Mouse (Mus musculus) forebrain, postnatal 0 days (tissue): Measurements from ENCODE around the gene Slc6a20b. TPM values are rescaled to one million over a fixed set of nuclear protein-coding genes. Genes with fewer than 3 reads are reported as not detected.

Source experiments
- ATAC-seq: fragments of 200-750 bp; cut with Nextera tagmentation; 2 replicates; pipeline ENCODE4 v1.8.0; 2017; ENCODE audit warnings: mild to moderate bottlenecking, moderate library complexity
- DNase-seq: peaks from one replicate; pipeline ENCODE4 v3.0.0-alpha.2; 2015
- H3K27ac ChIP-seq: fragments of 300-500 bp; sonication (generic); 2 replicates; pipeline ENCODE4 v1.5.1; 2014; ENCODE audit warnings: low read depth, mild to moderate bottlenecking, antibody characterized with exemption, low read length, moderate library complexity, mixed read lengths
- H3K27me3 ChIP-seq: fragments of 300-500 bp; sonication (generic); 2 replicates; pipeline ENCODE4 v1.6.1; 2014; ENCODE audit warnings: mild to moderate bottlenecking, low read length, mixed read lengths; ENCODE audit not compliant: insufficient read depth
- H3K36me3 ChIP-seq: fragments of 300-500 bp; sonication (generic); 2 replicates; pipeline ENCODE4 v1.6.1; 2014; ENCODE audit warnings: mild to moderate bottlenecking, moderate library complexity; ENCODE audit not compliant: insufficient read depth
- H3K4me1 ChIP-seq: fragments of 300-500 bp; sonication (generic); 2 replicates; pipeline ENCODE4 v1.6.1; 2014; ENCODE audit warnings: antibody characterized with exemption; ENCODE audit not compliant: insufficient read depth
- H3K4me2 ChIP-seq: fragments of 300-500 bp; sonication (generic); 2 replicates; pipeline ENCODE4 v1.6.1; 2014; ENCODE audit warnings: low read depth, mild to moderate bottlenecking, moderate library complexity
- H3K4me3 ChIP-seq: fragments of 300-500 bp; sonication (generic); 2 replicates; pipeline ENCODE4 v1.5.1; 2014; ENCODE audit warnings: low read depth, low read length, mixed read lengths
- H3K9ac ChIP-seq: fragments of 300-500 bp; sonication (generic); 2 replicates; pipeline ENCODE4 v1.6.1; 2014; ENCODE audit warnings: mild to moderate bottlenecking
- H3K9me3 ChIP-seq: fragments of 300-500 bp; sonication (generic); 2 replicates; pipeline ENCODE4 v1.6.1; 2016; ENCODE audit warnings: low read length
- CTCF ChIP-seq: sonication (generic); IDR thresholded peaks from 2 replicates; pipeline ENCODE4 v1.5.1; 2016; ENCODE audit warnings: antibody characterized with exemption, control low read depth, low read depth
- WGBS: fragments of 180-500 bp; shearing (Covaris S2); extraction: QIAGEN DNeasy Blood & Tissue Kit; methylation state at CpG from one replicate; pipeline ENCODE4 v1.1.7; 2014; 5-methylcytosine and 5-hydroxymethylcytosine counted together
- polyA plus RNA-seq: library from polyadenylated mRNA; unstranded; fragments of >200 nt; fragmentation: Nextera tagmentation; extraction: Ambion mirVana; gene quantifications from 2 replicates; pipeline ENCODE4 v1.2.1, GENCODE M21; 2015
- total RNA-seq: library from RNA; depleted of rRNA; stranded (reverse); fragments of >200 nt; gene quantifications from 2 replicates; pipeline ENCODE4 v1.2.3, GENCODE M21; 2014

Slc6a20b gene
- total and polyA plus RNA-seq, 2 experiments from 2014 or later: 0.10 to 0.19 TPM

- no peak overlapping the region for H3K4me2 ChIP-seq
- H3K27me3 ChIP-seq: no peaks in the 10 kb centered on the region
- H3K4me1 ChIP-seq: no peaks in the 10 kb centered on the region
- H3K27ac ChIP-seq: no peak overlapping the region
- TF ChIP-seq CTCF: no peak
- no peaks in the 10 kb centered on the region for H3K36me3 ChIP-seq
- H3K9ac ChIP-seq: no peak overlapping the region
- ATAC-seq (no peak), DNase-seq (no peak)
- no peaks in the 10 kb centered on the region for H3K9me3 ChIP-seq
- H3K4me3 ChIP-seq: no peak overlapping the region
- WGBS: 55% methylated on average over 4 of the region's 4 CpGs
Observed at GRCm38 (mm10) chr9:123651369-123651768, 19.0 kb upstream of the Slc6a20b start.

DNA sequence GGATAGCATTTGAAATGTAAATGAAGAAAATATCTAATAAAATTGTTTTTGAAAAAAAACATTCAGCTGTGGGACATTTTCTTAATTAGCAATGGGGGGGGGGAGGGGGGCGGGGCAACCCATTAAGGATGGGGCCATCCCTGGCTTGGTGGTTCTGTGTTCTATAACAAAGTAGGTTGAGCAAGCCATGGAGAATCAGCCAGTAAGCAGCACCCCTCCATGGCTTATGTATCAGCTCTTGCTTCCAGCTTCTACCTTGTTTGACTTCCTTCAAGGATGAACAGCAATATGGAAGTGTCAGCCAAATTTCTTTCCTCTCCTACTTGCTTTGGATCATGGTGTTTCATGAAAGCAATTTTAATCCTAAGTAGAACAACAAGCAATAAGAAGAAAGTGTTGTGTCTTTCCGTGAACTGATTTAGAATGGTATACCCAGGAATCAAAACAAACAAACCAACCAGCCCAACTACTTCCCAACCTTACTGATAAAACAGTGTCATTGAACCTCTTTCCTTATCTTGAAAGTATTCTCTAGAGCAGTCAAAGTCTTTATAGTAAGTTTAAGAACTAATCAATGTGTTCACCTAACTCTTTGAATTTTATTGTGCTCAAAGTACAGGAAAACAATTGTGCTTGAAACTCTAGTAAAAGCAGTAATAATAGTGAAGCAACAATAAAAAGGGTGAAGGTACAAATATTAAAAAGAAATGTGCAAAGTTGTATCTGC is 17.6 kb upstream of the Slc6a20b start:
- no peak for TF ChIP-seq CTCF
- Histone ChIP-seq H3K36me3 (no peaks in the 10 kb centered on the region), H3K9ac (no peak overlapping the region), H3K27ac (no peak overlapping the region), H3K27me3 (no peaks in the 10 kb centered on the region), H3K4me2 (no peak overlapping the region), H3K4me1 (no peaks in the 10 kb centered on the region), H3K4me3 (no peak overlapping the region), H3K9me3 (no peaks in the 10 kb centered on the region)
- 85% methylated on average over 2 of the region's 2 CpGs for WGBS
- ATAC-seq: no peak
- DNase-seq: no peak

GRCm38 (mm10) chr9:123640106-123640505 is 7.7 kb upstream of the Slc6a20b start:
- 75% methylated on average over 1 of the region's 1 CpGs for WGBS
- Histone ChIP-seq H3K36me3 (no peaks in the 10 kb centered on the region), H3K27ac (no peak overlapping the region), H3K4me1 (no peaks in the 10 kb centered on the region), H3K4me3 (no peak overlapping the region), H3K9me3 (no peaks in the 10 kb centered on the region), H3K9ac (no peak overlapping the region), H3K27me3 (no peaks in the 10 kb centered on the region), H3K4me2 (no peak overlapping the region)
- DNase-seq (no peak), ATAC-seq (no peak)
- TF ChIP-seq CTCF: no peak

DNA sequence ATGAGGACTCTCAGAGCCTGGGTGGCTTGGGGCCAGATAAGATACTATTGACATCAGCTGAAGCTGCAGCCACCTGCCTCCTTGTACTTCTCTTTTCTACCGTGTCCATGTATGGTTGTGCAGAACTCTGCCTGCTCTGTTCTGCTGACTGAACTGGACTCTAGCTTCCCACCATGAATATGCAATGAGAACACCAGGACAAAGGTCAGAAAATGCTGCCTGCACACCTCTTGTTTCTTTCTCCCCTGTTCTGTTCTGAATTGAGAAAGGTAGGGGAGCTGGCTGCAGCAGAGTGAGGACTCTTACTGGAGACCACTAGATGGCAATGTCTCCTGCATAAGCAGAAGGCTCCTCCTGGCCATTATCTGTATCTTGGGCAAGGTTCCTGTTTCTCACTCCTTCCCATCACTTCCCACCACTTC is 6.3 kb upstream of the Slc6a20b start:
- Histone ChIP-seq H3K9me3 (no peaks in the 10 kb centered on the region), H3K9ac (no peak overlapping the region), H3K4me2 (no peak overlapping the region), H3K27ac (no peak overlapping the region), H3K27me3 (no peaks in the 10 kb centered on the region), H3K36me3 (no peaks in the 10 kb centered on the region), H3K4me1 (no peaks in the 10 kb centered on the region), H3K4me3 (no peak overlapping the region)
- peak; percentile 46 for DNase-seq
- peak; percentile 79 for TF ChIP-seq CTCF
- ATAC-seq: peak; percentile 78
- WGBS: 84% methylated on average over 1 of the region's 1 CpGs

GRCm38 (mm10) chr9:123638231-123638630 is 5.9 kb upstream of the Slc6a20b start:
- DNase-seq (no peak), ATAC-seq (no peak)
- Histone ChIP-seq H3K27me3 (no peaks in the 10 kb centered on the region), H3K4me3 (no peak overlapping the region), H3K36me3 (no peaks in the 10 kb centered on the region), H3K9me3 (no peaks in the 10 kb centered on the region), H3K27ac (no peak overlapping the region), H3K9ac (no peak overlapping the region), H3K4me2 (no peak overlapping the region), H3K4me1 (no peaks in the 10 kb centered on the region)
- no peak for TF ChIP-seq CTCF

GRCm38 (mm10) chr9:123636771-123637170 is 4.4 kb upstream of the Slc6a20b start:
- no peak for ATAC-seq
- H3K4me3 ChIP-seq: no peak overlapping the region
- whole genome bisulfite sequencing: 64% methylated on average over 5 of the region's 5 CpGs
- H3K9me3 ChIP-seq: no peaks in the 10 kb centered on the region
- no peak overlapping the region for H3K9ac ChIP-seq
- DNase-seq: no peak
- no peak overlapping the region for H3K27ac ChIP-seq
- H3K36me3 ChIP-seq: no peaks in the 10 kb centered on the region
- no peak for TF ChIP-seq CTCF
- no peak overlapping the region for H3K4me2 ChIP-seq
- H3K4me1 ChIP-seq: no peaks in the 10 kb centered on the region
- H3K27me3 ChIP-seq: no peaks in the 10 kb centered on the region

DNA sequence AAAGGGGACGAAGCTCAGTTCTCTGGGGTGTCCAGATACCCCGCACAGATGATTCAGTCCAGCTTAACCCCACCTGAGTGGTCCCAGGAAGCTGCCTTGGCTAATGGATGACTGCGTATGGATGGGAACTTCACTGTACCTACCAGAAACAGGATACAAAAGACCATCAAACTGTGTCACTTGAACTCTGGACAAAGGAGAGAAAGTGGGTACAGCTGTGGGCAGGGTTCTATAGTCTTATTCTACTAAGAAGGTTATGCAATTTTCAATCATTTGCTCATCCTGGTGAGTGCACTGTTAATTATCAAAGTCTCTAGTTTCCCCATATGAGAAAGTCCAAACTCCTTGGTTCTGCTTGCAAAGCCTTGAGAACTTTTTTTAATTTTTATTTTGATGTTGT is 628 bp upstream of the Slc6a20b start:
- DNase-seq (no peak), ATAC-seq (no peak)
- Histone ChIP-seq H3K9me3 (no peaks in the 10 kb centered on the region), H3K27me3 (no peaks in the 10 kb centered on the region), H3K4me2 (no peak overlapping the region), H3K27ac (no peak overlapping the region), H3K4me3 (no peak overlapping the region), H3K4me1 (no peaks in the 10 kb centered on the region), H3K36me3 (no peaks in the 10 kb centered on the region), H3K9ac (no peak overlapping the region)
- 87% methylated on average over 3 of the region's 3 CpGs for WGBS
- no peak for TF ChIP-seq CTCF
